Mouse (Mus musculus): ENCODE results near the gene Six6. TPM values are rescaled to one million over a fixed set of nuclear protein-coding genes. Genes with fewer than 3 reads are reported as not detected.

The Six6 gene
- not detected for total RNA-seq (2021)

- no peak for DNase-seq (ENCODE audit: extremely low spot score in 1 of 2, low spot score in 1 of 2)
These were observed at the start of gene Six6 for GRCm38 (mm10) chr12:72939616-72940015. TSS of gene Six6 (plus strand) at chr12:72939892.

GRCm38 (mm10) chr12:72917159-72917993 lies 22.3 kb upstream of the Six6 start:
- no peak for DNase-seq (ENCODE audit: extremely low spot score in 1 of 2, low spot score in 1 of 2)

DNA sequence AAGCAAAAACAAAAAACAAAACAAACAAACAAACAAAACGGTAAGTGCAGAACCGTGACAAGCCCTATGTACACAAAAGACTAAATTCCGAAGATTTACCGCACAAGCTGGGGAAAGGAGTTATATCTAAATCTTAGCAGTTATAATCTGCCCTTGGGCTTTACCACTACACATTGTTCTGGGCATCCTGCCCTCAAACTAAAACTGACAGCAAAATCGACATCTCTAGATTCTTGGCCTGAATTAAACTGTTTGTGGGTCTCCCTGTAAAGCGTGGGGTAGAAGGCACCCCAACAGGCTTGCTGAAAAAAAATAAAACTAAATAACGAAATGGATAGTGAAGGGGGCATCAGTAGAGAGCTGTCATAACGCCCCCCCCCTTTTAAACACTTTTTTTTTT lies 2.9 kb upstream of the Six6 start:
- no peak for DNase-seq (ENCODE audit: extremely low spot score in 1 of 2, low spot score in 1 of 2)

DNA sequence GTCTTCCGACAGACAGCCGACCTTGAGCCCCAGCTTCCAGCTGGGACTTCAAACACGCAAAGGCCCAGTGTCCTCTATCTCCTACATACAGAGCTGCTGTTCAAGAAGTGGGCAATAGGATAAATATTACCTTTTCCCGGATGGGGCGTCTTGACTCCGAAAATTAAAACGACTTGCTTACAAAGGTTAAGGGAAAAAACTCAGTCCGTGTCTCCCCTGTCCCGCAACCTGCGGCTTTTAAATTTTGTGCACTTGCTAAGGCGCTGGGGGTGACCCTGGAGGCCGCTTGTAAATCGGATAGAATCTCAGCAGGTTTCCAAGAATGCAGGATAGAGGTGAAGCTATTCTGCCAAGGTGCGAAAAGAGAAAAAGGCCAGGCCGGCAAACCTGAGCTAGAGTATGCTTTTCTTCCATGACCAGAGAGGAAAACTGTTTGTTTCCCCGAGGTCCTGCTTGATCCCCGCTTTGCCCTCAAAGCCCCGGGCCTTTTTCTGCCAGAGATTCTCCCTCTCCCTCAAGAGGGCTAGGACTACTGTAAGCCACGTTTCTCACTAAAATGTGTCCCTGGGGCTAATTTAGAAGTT lies 2.1 kb upstream of the Six6 start:
- no peak for DNase-seq (ENCODE audit: extremely low spot score in 1 of 2, low spot score in 1 of 2)

DNA sequence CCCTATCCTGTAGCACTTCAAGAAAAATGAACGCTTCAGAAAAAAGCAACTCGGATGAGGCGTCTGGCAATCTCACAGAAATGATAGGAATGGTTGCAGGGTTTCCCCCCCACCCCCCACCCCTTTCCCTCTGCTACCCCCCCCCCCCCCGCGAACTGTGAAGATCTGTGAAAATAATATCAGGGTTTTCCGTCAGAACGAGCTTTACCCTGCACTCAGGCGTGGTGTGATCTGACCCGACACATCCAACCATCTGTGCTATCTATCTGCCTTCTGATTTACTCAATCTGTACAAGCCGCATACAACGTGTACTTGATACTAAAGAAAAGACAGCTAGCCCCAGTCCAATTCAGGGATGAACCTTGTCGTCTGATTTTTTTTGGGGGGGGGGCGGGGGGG lies 1.5 kb upstream of the Six6 start:
- no peak for DNase-seq (ENCODE audit: extremely low spot score in 1 of 2, low spot score in 1 of 2)

- DNase-seq (ENCODE audit: extremely low spot score in 1 of 2, low spot score in 1 of 2) = no peak
These were observed 847 bp upstream of the Six6 start for GRCm38 (mm10) chr12:72938600-72939490.

DNA sequence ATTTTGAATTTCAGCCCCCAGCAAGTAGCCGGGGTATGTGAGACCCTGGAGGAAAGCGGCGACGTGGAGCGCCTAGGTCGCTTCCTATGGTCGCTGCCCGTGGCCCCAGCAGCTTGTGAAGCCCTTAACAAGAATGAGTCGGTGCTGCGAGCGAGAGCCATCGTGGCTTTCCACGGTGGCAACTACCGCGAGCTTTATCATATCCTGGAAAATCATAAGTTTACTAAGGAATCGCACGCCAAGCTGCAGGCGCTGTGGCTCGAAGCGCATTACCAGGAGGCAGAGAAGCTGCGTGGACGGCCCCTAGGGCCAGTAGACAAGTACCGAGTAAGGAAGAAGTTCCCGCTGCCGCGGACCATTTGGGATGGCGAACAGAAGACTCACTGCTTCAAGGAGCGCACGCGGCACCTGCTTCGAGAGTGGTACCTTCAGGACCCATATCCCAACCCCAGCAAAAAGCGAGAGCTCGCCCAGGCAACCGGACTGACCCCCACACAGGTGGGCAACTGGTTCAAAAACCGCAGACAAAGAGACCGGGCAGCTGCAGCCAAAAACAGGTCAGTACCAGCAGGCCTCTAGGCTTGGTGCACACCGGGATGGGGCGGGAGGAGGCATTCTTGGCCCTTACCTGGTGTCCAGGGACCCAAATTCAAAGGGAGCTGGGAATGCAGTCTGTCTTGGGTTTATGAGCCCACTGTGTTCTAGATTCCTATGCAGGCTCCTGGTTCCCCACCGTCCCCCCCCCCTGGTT lies 554 bp downstream of the Six6 start, which contains the start of gene 4930447C04Rik:
Gene 4930447C04Rik (minus strand): TSS at position 704 of the 751 bp plus-strand sequence.
- no peak for DNase-seq (ENCODE audit: extremely low spot score in 1 of 2, low spot score in 1 of 2)

GRCm38 (mm10) chr12:72940822-72941397 lies 1.2 kb downstream of the Six6 start:
- DNase-seq (ENCODE audit: extremely low spot score in 1 of 2, low spot score in 1 of 2) = no peak

GRCm38 (mm10) chr12:72941398-72942051 lies 1.8 kb downstream of the Six6 start:
- no peak for DNase-seq (ENCODE audit: extremely low spot score in 1 of 2, low spot score in 1 of 2)

DNA sequence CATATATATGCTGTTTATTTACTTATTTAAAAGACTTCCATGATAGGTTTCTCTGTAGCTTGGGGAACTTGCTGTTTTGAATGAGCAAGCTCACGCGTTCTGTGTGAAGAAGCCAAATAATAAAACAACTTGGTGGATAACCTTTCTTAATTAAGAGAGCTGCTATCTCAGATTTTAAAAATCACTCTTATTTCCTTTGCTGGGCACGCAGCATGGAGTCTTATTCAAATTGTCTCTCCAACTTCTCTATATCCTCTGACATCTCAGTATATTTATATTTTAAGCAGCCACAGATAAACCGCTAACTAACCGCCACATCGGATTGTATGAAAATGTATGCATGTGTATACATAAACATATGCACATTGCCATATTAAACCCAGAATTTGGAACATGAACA lies 2.5 kb downstream of the Six6 start:
- no peak for DNase-seq (ENCODE audit: extremely low spot score in 1 of 2, low spot score in 1 of 2)

- DNase-seq (ENCODE audit: extremely low spot score in 1 of 2, low spot score in 1 of 2) = no peak
These were observed 4.0 kb downstream of the Six6 start for GRCm38 (mm10) chr12:72943574-72944110.

- no peak for DNase-seq (ENCODE audit: extremely low spot score in 1 of 2, low spot score in 1 of 2)
These were observed 4.9 kb downstream of the Six6 start for GRCm38 (mm10) chr12:72944411-72945225.

DNA sequence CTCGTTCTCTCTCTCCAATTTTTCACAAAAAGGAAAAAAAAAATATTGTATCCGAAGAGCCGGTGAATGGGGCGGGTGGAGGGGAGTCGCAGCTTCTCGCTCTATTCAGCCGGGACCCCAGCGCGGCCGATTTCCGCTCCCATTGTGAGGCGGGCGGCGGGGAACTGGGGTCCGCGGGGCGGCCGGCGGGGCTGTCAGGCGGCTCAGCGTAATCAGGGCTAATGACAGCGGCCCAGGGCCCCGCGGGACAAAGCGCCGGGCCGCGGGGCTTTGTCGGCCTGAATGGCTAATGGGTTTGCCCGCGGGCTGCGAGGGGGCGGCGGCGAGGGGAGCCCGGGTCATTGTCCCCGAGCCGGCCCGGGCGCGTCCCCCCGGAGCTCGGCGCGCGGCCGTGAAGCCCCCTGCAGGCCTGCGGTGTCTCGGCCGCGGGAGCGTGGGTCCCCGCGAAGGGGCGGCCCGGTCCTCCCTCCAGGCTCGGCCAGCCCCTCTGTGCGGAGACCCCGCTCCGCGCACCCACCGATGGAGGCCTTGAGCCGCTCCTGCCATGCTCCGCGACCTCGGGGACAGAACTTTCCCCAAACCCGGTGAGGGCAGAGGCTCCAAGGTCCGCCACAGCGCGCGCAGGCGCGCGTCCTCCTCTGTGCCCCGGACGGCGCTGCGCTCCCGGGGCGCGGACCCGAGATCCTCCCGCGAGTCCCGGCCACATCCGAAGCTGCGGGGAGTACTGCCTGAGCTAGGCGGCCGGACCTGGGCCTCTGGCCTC lies 5.8 kb downstream of the Six6 start:
- DNase-seq (ENCODE audit: extremely low spot score in 1 of 2, low spot score in 1 of 2) = no peak

DNA sequence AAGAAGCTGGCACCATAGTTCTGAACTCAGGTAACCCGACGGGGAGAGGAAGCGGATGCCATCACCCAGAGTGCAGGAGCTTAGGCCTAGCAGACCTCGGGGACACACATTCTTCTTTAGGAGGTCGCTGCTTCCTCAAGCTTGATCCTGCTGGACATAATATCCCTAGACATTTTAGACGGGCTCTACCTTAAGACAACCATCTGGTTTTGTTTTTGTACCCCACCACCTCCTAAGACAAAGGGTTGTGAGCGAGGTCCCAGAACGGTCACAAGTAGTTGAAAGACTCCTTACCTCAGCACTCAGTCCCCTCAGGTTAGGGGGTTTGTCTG lies 6.3 kb downstream of the Six6 start:
- DNase-seq (ENCODE audit: extremely low spot score in 1 of 2, low spot score in 1 of 2) = no peak

GRCm38 (mm10) chr12:72946805-72947204 lies 7.1 kb downstream of the Six6 start:
- DNase-seq (ENCODE audit: extremely low spot score in 1 of 2, low spot score in 1 of 2) = no peak

DNA sequence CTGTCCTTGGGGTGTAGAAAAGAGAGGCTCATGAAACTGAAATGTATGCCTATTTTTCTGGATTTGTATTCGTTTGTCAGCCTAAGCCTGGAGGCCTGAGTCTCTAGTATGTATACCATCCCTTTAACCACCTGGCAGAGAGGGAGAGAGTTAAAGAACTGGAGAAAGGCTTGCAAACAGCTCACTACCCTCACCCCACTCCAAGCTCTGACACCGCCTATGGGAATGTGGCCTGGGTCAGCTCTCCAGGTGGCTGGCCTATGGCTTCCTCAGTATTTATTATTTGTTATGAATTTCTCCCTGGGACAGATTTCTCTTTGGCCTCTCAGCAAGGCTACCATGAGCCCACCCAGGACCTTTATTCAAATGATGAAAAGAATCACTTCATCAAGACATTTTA lies 7.6 kb downstream of the Six6 start:
- no peak for DNase-seq (ENCODE audit: extremely low spot score in 1 of 2, low spot score in 1 of 2)

- no peak for DNase-seq (ENCODE audit: extremely low spot score in 1 of 2, low spot score in 1 of 2)
These were observed 13.4 kb downstream of the Six6 start for GRCm38 (mm10) chr12:72953089-72953488.

DNA sequence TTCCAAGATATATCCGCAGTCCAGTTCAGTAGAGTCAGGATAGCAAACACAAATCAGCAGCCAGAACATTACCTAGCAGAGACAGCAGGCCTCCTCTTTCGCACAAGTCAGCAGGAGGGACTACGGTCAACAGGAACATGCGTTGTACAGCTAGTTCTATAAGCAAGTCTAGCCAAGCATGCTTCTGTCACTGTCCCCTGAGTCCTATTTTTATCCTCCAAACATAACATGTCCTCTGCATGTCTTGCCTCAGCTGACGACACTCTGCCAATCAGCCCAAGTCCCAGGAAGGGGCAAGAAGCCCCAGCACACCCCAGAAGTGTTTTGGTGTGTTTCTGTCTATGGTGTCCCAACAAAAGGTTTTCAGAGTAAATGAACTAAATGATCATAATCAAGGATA lies 14.2 kb downstream of the Six6 start:
- no peak for DNase-seq (ENCODE audit: extremely low spot score in 1 of 2, low spot score in 1 of 2)

Measured in layer of hippocampus, postnatal 25 days (tissue).